Mouse (Mus musculus) thymus, adult 2 months (tissue): ENCODE data around the gene Syn1.

Source experiments
- CTCF ChIP-seq: fragments of 200-500 bp; IDR thresholded peaks from 2 replicates; pipeline ENCODE4 v1.5.1; 2012; ENCODE audit warnings: mild to moderate bottlenecking, control low read depth, low read length, moderate library complexity, borderline replicate concordance; ENCODE audit not compliant: control insufficient read depth, poor library complexity, insufficient read depth; ENCODE audit errors: extremely low read depth
- POLR2A ChIP-seq: fragments of 200-500 bp; IDR thresholded peaks from 2 replicates; pipeline ENCODE4 v1.6.1; 2012; ENCODE audit warnings: mild to moderate bottlenecking, low read length, control low read depth, moderate library complexity; ENCODE audit not compliant: control insufficient read depth, poor library complexity, insufficient read depth; ENCODE audit errors: extremely low read depth

DNA sequence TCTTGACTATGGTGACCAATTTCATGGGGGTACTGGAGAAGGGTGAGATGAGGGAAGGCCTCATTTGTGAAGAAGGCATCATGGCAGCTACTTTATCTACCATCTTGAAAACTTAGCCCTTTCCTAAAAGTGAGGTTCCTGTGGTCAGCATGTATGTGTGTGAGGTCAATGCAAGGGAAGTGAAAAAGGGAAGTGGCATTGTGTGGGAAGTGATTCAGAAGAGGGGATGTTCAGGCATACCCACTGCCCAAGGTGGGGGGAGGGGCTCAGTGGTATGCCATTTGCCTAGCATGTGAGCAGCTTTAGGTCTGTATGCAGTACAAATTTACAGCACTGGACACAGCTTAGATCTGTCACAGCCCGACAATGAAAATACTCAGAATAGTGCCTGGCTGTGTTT, 11.2 kb upstream of the Syn1 start:
- no peak for TF ChIP-seq CTCF
- no peak for TF ChIP-seq POLR2A
